Mouse (Mus musculus) A20 (cell line): ENCODE results near the gene Dpp3.
"Not testable (repeated sequence)": the region's sequence is repeated elsewhere in the genome, so short reads cannot be mapped to it uniquely, and the experiment has no call there.

Experiments
- DNase-seq: peaks from one replicate; pipeline ENCODE4 v3.0.0-alpha.2; 2011; ENCODE audit warnings: low read depth, low spot score

Gene Dpp3

DNA sequence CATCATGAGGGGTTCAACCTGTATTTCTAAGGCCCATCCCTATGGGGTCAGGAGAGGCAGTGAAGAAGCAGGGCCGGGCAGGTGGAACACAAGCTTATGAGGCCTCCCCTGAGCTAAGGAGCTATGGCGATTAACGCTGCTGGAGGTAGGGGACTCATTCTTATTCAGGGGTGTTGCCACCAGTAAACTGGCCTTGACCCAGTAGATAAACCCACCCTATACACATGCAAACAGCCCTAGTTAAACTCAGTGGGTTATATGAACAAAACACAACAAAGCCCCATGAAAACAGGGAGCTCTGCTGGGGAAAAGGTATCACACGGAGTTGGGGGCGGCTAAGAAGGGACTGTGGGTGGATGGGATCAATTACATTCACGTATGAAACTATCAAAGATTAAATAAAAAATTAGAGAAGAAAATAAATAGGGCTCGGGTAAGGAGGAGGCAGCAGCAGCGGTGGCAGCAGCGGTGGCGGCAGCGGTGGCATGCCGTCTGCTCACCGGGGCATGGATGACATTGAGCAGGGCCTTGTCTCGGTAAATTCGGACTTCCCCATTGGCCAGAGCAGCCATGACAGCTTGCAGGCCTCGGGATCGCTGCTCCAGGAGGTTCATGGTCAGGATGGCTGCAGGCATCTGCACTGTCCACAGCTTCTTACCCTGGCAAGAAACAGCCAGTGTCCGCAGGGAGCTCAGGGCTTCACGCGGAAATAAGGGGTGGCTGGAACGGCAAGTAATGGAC lies 31.1 kb downstream of the Dpp3 start:
- DNase-seq = no peak

DNA sequence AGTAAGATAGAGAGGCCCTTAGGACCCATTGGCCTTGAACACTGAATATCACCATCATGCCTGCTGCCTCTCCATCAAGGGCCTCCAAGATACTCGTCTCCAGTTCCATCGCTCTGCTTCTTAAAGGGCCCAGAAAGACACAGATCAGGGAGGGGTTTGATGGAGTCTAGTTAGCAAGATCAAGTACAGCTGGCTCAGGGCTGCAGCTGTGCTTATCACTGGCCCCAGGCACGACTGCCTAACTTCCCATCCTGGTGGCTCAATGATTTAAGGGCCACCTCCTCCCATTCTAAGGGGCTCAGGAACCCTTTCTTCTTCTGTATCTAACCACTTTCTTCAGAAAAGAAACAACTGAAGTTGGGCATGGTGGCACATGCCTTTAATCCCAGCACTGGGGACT lies 36.3 kb downstream of the Dpp3 start:
- no peak for DNase-seq

DNA sequence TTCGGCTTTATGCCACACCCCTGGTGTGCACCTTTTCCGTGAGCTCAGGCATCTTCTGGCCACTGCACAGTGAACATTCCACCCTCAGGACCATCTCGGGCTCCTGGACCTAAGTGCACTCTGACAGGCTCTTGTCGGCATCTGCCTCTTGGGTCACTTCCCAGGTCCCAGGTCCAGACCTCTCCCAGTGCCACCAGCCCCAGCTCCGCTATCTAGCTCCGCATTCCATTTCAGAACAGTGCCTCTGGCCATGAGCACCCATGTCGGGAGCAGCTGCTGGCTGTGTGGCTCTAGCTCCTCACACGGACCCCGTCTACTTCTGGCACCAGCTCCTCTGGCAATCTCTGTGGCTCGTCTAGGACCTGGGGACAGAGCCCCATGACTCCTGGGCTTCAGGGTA lies 38.3 kb downstream of the Dpp3 start:
- no peak for DNase-seq

DNA sequence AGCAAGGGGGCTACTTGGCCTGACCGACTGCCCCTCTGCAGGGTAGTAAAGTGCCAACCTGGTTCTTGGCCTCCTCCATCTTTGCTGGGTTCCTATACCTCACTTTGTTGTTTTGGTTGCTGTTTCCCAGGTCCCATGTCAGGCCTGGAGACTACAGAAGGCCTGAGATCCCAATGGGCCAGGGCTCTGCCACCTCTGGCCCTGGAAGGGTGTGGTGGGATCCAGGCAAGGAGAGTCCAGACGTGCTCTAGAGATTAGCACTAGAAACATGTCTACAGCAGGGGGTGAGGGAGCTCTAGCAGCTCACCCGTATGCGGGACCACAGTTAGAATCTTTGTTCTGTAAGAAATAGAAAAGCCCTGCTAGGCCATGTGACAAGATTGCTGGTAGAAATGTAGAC lies 44.1 kb downstream of the Dpp3 start:
- no peak for DNase-seq

DNA sequence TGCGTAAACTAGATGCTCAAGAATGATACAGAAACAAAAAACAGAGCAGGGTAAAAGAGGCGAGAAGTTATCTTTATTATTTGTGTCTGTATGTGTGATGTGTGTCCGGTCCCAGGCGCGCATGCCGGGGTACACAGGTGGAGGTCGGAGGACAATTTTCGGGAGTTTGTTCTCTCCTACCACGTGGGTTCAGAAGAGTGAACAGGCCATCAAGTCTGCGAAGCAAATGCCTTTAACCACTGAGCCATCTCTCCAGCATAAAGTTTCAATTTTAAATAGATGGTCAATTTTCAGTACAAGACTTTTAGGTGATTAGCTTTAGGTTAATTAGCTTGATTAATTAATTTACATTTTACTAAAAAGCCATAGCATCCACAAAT lies 48.8 kb downstream of the Dpp3 start:
- no peak for DNase-seq

DNA sequence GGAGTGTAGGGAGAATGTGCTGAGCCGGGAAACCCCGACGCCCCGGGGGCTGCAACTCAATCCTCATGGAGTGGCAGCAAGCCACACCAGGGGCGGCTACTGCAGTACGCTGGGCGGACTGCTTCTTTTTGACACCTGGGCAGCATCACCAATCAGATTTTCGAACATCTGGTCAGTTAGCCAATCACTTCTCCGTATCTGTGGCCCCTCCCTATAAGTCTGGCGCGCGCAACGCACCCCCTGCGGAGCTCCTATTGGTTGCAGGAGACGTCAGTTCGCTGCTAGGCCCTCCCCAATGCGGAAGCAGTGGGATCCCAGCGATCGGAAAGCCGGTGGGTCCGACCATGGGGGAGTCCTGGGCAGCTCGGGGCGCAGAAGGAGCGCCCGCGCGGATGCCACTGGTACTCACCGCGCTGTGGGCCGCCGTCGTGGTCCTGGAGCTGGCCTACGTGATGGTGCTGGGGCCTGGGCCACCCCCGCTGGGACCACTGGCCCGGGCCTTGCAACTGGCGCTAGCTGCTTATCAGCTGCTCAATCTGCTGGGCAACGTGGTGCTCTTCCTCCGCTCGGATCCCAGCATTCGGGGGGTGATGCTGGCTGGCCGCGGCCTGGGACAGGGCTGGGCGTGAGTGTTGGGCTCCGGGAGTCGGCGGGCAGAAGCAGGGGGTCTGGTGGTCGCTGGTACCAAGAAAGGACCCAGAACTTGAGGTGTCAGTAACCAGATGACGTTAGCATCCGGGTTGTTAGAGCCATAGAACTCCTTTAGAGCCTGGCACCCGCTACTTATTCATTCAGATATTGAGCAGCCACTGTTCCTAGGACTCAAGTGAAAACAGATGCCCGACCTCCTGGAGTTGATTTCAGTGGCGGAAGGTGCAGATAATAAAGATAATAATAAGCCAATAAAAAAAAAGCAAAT lies 49.4 kb downstream of the Dpp3 start, which contains the start of gene Zdhhc24:
Gene Zdhhc24, plus strand, starts transcription at position 264 of the 919 bp plus-strand sequence.
- DNase-seq = peak; percentile 97

DNA sequence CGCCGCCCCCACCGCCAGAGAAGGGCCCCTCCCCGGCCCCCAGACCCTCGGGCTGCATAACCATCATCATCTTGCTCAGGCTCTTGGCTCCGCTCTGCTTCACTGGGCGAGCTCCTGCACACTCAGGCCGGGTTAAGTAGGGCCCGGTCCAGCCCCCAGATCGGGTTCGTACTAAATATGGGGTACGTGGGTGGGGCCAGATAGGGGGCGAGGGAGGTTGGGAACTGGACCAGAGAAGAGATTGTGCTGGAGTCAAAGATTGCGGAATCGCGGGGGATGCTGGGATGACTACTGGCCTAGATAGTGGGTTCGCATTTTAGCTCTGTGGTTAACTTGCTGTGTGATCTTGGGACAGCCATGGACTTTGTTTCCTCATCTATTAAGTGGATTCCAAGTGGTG lies 50.3 kb downstream of the Dpp3 start, which contains the start of gene Actn3:
Gene Actn3, minus strand, starts transcription at position 125 of the 400 bp plus-strand sequence.
- DNase-seq = no peak

DNA sequence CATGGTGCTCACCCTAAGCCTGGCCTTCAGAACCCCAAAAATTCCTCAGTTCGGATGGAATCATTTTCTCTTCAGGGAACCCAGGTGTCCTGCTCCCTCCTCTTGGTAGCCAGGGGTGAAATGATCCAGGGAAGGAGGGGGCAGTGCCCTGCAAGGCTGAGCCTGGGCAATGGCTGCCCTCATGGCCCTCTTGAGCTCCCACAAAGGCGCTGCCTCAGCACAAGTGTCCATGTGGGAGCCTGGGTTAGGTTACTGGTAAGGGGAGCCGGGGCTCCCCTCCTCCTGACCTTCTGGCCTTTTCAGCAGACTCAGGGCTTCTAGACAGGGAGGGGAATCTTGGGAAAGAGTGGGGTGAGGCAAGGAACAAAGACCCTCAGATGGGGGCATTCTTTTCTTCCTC lies 51.3 kb downstream of the Dpp3 start:
- DNase-seq = no peak

DNA sequence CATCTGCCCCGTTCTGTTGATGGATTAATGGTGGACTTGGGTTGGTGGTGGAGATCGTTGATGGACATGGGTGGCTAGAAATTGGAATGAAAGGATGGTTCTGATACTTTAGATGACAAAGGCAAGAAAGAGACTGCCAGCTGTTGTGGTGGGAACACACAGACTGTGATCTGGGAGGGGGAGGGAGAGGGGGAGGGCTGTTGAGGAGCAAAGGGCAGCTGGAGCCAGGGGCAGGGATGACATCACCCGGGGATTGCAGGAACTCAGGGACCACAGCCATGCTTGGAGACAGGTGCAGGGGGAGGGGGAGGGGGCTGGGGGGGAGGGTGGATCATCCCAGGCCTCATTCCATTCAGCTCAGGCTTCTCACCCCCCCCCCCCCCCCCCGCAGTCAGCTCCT lies 51.8 kb downstream of the Dpp3 start:
- DNase-seq = no peak

DNA sequence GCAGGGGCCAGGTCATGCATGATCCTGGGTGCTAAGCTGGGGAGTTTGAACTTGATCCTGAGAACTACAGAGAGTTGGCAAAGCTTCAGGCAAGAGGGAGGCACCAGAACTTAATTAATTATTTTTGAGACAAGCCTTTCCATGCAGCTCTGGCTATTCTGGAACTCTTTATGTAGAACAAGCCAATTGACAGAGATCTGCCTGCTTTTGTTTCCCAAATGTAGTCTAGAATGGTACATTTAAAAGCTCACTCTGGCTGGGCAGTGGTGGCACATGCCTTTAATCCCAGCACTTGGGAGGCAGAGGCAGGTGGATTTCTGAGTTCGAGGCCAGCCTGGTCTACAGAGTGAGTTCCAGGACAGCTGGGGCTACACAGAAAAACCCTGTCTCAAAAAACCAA lies 53.5 kb downstream of the Dpp3 start:
- DNase-seq = not testable (repeated sequence)

DNA sequence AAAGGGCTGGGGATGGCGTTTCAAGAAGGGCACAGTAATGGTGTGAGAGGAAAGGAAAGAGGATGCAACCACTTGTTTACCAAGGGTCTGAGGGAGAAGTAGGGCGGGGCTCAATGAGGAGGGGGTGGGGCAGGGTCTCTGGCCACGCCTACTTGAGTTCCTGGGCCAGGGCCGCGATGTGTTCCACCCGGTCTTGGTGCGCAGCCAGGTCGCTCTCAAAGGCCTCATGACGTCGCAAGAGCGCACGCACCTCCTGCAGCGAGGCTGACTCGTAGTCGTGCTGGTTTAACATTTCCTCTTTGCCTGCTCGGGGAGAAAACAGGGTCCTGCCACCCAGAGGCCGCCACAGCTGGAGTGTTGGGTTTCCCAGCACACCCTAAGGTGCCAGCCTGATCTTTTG lies 62.9 kb downstream of the Dpp3 start:
- DNase-seq = peak; percentile 30

DNA sequence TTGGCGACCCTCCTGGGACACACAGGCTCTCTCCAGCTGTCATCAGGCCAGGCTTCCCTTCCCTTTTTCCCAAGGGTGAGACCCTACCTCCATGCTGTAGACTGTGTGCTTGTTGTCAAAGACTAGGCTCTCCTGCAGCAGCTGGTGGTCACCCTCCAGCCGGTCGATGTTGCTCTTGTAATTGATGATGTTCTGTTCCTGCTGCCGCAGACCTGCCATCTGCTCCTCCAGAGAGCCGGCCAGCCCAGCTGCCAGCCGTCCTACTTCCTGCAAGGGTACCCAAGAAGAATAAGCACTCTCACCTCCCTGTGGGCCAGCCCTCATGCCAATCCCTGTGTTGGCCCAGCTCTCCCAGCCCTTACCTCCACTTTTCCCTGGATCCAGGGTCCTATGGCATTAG lies 65.0 kb downstream of the Dpp3 start:
- DNase-seq = no peak

DNA sequence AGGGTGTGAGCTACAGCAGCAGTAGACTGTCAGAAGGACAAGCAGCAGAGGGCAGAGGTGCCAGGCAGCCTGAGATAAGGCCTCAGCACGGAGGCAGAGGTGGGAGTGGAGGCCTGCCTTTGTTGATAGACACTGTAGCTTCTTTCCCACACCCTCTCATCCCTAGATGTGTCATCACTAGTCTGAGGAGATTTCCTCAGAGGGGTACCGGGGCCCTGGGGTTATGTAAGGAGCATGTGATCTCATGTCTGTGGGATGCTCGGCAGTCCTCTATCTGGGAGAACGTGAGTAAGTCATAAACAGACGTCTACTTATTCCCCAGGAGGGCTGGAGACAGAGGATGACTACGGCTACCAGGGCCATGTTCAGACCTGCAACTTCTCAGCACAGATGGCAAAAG lies 69.0 kb downstream of the Dpp3 start:
- DNase-seq = no peak
